Mouse (Mus musculus) thymus, postnatal 25 days (tissue): ENCODE measurements around the gene Tas2r143.

Source experiments
- DNase-seq: peaks from one replicate; pipeline ENCODE4 v3.0.0; 2022

Tas2r143 gene

DNA sequence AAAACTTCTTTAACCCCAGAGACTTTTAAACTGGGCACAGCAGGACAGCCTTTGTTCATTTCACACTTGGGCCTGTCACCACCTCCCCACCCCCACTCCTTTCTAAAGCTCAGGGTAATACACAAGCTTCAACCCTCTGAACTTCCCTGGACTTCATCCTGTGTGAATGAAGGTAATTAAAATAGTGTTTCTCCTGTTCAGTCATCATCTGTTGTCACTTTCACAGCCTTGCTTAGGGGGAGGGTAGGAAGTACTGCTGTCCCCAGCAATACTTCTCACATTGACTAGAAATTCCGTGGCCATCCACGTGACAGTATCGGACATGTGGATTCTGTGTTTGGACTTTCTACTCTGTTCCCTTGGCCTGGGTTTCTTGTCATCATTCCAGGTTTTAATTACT is 30.2 kb upstream of the Tas2r143 start:
- DNase-seq, result no peak

DNA sequence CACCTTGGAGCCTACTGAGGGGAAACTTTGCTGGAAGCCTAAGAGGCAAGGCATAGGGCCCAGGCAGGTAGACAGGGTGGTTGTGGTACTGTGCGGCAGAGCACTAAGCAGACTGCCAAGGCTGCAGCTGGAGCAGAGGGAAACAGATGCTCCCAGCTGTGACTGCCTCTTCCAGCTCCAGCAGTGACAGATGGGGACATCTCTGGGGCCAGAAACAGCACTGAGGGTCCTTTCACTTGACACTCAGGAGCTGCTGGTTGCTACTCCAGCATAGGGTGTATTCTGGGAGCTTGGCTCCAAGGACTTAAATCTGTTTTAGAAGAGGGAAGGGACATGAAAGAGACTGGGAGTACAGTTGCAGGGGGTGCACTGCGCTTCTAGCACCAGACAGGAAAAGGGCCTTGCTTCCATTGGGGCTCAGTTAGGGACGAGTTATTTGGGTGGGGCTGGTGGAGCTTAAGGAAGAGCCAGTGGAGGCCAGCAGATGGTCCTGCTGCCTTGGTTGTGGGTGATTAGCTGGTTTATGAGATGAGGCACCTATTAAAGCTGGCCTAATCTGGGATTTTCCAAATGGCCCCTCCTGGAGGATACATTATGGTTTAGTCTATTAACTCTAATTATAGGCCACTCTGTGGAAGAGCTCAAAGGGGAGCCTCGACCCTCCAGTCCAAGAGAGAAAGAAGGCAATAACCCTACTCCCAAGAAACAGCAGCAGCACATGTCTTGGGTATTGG is 29.2 kb upstream of the Tas2r143 start:
- DNase-seq, result no peak

DNA sequence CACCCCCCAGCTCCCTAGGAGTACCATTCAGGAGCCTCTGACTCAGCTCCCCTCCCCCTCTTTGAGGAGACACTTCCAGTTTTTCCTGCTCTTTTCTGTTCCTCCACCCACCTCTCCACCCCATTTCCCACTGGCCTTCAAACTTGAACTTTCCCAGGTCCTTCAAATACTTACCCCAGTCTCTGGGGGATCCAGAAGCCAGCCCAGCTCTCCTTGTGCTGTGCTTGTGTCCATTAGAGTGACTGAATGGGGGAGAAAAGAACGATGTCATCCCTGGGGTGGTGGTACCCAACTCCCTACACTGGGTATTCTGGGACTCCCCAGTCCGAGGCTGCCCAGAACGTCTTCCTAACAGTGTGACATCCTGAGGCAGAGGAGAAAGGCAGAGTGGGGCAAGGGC is 28.0 kb upstream of the Tas2r143 start:
- no peak for DNase-seq

DNA sequence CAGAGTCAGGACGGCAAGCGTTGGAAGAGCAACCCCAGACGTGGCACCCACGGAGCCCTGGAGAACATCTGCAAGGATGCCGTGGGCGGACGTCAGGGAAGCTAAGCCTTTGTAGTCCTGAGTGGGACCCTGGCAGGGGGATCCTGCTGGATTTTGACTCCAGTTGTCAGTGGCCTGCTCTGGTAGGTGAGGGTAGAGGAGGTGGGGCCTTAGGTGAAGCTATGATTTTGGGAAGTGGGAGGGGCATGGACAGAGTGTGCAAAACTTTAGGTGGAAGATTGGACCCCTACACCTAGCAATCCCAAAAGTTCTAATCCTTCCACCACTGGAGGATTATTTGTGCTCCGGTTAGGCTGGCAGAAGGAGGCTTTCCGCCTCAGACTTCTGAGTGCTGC is 27.6 kb upstream of the Tas2r143 start:
- DNase-seq, result no peak

DNA sequence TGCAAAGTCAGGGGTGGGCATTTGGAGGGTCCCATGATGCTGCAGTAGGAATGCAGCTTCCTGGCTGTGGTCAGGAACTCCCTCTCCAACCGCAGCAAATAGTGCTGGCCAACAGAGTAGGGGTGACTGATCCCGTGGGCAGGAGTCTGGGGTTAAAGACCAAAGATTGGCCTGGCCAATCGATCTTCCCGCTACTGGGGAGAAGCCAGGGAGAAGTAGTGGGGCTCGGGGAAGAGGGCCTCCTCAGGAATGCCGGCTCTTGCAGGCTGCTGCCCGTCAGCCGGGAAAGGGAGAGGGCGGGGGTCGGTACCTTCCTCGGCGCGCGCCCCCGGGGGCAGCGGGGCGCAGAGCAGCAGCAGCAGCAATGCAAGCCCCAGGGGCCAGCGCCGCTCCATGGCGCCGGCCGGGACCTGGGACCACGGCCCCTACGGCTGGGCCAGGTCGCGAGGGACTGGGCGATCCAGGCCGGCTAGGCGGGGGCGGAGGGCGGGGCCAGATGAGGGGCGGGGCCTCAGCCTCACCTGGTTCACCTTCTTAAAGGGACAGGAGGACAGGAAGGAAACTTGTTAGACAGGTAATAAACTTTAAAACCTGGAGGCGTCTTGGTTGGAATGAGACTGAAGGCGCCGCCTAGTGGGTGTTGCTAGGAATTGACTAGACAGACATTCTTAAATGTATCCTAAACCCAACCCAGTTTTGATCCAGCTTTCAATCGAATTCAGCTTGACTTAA is 27.1 kb upstream of the Tas2r143 start, which contains the start of gene Epha1:
Gene Epha1 (minus strand): TSS at position 453 of the 732 bp plus-strand sequence.
- peak; percentile 76 for DNase-seq

DNA sequence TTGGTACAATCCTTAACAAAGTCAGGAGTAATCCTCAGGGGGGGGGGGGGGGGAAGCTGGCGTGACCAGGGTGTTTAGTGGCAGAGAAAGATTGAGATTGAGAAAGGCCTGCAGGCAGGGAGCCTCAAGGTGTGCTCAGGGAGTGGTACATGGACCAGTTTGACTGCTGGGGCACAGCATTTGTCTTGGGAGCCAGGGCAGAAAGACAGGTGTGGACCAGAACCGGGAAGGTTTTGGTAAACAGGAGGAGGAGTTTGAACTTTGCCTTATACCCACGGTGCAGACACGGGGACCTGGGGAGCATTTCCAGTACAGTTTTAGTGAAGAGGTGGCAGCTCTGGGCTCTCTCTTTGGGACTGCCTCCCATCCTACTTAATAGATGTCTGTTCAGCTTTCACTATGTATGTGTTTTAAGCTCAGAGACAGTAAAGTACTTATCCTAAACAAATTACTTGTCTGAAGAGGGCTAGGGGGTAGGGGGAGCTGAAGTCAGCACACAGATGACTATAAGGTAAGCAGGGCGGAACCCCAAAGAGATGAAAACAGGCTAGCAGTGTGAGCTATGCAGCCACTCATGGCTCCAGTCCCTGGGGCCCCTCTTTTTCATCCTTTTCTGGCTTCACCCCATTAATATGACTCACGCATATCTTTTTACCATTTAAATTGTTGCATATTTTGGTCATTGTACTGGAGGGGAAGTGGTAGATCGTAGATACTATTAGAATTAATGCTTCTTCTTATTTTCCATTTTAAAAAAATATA is 26.2 kb upstream of the Tas2r143 start:
- no peak for DNase-seq

DNA sequence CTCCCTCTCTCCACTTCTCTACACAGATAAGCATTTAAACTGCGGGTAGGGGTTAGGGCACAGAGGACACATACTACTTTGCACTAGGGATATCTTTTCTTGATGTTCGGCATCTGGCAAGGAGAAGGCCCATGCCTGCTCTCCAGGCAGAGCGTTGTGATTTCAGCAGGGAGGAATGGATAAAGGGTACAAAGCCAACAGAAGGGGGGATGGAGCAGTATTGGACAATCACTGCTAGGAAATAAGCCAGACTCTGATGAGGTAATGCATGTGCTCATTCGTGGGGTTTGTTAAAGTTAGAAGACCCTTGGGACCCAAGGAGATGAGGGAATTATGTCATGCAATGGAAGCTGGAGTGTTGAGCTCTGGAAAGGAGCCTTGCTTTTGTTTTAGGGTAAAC is 25.3 kb upstream of the Tas2r143 start:
- no peak for DNase-seq

DNA sequence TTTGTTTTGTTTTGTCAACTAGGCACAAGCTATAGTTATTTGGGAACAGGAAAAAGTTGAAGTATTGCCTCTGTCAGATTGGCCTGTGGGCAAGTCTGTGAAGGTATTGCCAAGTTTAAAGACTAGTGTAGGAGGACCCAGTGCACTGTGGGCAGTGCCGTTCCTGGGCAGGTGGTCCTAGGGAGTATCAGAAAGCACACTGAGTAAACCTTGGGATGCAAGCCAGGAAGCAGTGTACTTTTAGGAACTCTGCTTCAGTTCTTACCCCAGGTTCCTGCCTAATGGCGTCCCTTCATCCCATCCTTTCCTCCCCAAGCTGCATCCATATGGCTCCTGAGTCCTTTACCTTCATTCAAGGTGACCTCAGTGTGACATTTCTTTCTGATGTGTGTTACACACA is 24.9 kb upstream of the Tas2r143 start:
- DNase-seq, result no peak

DNA sequence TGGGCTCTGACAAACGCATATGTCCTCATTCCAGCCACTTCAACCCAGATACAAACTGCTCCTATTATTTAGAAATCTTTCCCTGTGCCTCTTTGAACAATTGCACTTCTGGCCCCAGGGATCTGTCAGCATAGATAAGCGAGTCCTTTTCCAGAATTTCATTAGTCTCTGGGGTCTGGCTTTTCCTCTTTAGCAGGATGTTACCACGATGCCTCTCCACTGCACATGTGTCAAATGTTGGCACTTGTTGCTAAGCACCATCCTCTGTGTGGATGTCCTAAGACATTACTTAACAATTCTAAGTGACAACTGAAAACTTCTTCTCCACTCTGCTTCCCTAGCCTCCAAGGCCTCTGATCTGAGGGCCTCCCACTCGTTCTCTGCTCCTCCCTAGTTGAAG is 24.0 kb upstream of the Tas2r143 start:
- no peak for DNase-seq

DNA sequence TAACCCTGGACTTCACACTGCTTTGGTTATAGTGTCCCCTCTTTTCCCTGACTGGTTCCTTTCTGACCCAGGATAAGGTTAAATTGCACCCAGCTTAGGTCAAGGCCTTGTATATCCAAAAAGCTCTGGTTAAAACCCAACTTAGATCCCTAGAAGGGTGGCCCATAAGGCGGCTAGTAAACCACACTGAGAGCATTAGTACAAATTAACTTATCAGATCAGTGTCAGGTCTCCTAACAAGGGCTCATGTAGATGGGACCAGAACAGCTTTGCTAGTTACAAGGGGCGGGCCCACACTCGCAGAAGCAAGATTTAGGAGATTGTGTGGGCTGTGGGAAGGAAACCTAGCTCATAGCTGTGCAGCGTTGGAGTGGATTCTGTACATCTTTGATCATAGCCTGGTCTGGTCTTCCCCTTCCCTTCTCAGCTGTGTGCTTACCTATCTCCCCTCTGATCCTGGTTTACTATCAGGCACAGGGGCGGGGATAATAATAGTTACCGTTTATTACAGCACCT is 23.5 kb upstream of the Tas2r143 start:
- DNase-seq, result no peak

DNA sequence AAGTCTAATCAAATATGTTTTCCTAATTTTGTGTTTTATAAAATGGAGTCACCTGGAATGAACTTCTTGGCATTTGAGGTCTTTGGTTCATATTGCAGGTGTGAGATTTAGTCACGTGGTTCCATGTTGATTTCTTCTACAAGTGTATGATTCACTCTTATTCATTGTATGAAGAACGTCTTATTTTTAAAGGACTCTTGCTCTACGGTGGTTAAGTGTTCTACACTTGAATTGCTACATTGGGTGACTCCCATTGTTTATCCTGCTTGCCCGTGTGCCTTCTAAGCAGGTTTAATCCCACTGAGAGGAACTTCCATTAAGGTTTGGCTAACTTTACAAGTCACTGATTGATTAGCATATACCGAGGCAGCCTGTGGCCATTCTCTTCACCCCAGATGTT is 22.8 kb upstream of the Tas2r143 start:
- no peak for DNase-seq

DNA sequence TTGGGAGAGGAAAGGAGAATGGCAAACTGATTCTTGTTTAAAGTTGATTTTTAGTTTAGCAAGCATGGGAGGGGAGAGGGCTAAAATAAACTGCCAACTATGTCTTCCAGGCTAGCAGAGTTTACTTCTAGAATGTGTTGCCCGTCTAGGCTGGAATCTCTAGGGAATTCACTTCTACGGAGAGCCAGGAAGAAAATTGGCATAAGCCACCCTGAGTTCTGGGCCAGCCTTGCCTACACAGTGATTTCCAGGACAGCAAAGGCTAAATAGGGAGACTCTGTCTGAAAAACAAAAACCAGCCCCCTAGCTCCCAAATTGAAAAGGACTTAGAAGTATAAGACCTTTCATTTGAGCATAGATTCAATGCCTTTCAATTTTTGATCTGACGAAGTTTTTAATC is 20.5 kb upstream of the Tas2r143 start:
- no peak for DNase-seq

DNA sequence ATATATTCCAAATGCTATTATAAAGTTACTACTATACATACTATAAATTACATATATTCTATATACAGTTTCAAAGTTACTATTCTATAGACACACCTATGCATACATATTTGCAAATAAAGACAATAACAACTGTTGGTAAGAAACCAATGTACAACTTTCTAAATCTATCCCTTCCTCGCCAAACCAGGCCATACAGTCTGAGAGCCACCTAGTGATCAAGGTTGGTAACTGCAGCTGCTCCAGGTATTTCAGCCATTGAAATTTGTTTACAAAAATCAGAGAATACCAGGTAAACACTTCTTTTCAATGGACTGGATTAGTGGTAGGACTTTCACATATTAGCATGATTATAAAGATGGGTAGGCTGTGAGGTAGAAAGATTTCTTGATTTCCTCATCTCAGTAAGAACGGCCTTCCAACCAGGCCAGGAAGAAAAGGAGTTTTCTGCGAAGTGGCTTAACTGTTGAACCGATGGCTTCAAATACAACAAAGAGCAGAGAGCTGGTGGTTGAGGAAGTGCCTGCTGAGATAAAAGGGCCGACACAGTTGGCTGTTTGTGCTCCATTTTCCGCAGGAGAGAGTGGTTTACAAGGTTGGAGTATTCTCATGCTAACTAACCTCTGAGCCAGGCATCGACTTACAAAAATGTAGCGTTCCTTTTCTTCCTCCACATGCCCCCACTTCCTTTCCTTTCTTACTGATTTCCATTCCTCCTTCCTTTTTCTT is 19.5 kb upstream of the Tas2r143 start:
- DNase-seq, result peak; percentile 57

DNA sequence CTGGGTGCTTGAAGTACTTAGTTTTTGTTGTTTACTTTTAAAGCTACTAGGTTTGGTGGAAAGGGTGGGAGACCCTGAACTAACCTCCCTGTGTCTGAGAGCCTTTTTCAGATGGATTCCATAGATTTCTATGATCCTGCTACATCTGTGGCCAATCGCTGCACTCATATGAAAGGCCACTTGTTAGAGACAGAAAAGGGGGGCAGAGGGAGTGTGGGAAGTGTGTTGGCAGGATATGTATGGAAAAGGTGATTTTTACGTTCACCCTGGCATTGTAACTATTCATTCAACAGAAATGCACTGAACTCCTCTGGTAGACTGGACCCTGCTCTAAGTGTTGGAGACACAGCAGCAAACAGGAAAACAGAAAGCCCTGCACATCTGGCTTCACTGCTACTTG is 18.8 kb upstream of the Tas2r143 start:
- DNase-seq, result no peak

DNA sequence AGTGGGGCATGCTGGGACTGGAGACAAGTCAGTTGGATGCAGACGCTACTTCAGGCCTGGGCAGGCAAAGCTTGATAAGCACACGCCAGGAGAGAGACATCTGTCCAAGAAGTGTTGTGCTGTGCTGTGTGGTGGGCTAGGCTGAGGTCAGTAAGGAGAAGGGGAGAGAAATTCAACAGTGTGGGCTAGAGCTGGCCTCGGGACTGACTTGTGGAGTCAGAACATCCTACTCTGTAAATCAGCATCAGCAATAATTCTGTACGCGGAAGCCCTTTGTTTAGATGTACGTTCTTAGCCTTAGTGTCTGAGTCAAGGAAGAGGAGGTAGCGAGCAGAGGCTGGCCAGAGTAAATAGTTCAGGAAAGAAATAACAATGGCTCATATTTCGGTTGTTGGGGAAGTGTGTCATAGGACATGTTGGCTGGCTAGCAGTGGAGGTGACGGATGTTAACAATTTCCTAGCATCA is 18.1 kb upstream of the Tas2r143 start:
- DNase-seq, result no peak

DNA sequence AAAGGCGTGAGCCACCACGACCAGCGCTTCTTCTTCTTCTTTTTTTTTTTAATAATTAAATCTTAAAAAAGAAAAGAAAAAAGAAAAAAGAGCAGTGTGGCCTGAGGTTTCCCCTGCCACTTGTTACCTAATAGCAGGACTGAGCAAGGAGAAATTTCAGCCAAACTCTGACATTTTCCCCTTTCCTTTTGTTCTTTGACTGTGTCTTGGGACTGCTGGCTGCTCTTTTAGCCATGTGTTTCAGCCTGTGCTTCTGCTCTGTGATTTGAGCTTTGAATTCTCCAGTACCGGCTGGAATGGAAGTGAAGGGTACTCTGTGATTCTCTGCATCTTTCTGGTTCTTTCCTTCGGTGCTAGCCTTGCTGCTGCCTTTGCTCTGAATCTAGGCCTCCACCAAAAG is 16.7 kb upstream of the Tas2r143 start:
- no peak for DNase-seq

DNA sequence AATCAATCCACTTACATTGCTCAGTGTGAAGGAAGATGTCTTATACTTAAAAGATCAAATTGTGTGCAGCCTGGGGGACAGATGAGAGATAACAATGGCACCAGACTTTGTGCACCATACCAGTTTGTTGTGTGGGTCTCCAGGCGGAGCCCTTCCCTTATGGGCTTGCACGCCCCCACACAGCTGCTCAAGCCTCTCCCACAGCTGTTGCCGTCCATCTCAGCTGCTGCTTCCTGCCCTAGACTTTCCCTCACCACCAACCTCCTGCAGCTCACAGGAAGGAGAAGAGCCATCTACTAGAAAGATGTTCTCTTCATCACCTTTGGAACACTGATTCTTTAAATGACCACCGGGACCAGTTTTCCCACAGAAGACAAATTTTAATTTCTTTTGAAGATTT is 14.4 kb upstream of the Tas2r143 start:
- peak; percentile 54 for DNase-seq

DNA sequence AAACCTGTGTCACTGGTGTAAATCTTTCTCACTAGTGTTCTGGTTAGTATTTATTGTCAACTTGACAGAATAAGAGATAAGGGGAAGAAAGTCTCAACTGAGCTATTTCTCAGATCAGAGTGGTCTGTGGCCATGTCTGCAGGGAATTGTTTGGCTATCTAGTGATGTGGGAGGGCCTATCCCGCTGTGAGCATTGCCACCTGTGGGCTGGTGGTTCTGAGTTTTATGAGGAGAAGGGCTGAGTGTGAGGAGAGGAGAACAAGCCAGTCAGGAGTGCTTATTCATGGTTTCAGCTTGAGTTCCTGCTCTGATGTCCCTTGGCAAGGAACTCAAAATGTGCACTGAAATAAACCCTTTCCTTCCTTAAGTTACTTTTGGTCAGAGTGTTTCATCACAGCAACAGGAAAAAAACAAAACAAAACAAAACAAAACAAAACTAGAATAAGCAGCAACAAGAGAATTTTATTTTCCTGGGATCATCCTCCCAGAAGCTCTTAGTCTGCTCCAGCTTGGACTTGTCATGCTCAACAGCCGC is 8.2 kb upstream of the Tas2r143 start:
- DNase-seq, result no peak

DNA sequence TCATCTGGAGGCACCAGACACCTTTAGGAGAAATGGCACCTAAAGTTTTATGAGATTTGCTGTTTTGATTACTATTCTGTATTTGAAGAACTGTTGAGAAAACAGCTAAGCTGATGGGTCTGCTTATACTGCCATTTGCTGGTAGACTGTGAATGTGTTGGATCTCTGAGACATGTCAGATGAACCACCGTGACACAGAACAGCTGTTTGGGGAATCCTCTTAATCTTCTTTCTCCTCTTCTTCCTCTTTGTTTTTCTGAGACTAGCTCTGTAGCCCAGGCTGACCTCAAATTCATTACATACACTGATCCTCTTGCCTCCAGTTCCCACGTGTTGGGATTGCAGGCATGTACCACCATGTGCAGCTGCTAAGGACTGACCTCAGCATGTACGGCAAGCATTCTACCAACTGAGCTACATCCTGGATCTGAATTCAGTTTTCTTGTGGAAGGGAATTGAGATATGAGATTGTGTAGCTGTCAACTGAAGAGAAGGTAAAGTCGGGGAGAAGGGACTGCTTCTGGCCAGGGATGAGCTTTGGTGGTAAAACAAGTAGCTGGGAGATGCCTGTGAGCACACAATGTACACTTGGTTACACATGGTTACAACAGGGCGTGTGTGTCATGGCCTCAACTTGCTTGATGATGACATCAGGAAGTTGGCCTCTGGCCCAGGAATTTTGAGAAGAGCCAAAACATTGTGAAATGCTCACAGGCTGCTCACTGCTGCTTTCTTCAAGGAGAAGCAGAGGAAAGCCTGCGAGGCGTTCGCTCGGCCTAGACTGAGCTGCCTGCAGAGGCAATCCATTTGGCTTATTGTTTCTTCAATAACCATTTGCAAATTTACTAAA is 3.9 kb upstream of the Tas2r143 start:
- no peak for DNase-seq

DNA sequence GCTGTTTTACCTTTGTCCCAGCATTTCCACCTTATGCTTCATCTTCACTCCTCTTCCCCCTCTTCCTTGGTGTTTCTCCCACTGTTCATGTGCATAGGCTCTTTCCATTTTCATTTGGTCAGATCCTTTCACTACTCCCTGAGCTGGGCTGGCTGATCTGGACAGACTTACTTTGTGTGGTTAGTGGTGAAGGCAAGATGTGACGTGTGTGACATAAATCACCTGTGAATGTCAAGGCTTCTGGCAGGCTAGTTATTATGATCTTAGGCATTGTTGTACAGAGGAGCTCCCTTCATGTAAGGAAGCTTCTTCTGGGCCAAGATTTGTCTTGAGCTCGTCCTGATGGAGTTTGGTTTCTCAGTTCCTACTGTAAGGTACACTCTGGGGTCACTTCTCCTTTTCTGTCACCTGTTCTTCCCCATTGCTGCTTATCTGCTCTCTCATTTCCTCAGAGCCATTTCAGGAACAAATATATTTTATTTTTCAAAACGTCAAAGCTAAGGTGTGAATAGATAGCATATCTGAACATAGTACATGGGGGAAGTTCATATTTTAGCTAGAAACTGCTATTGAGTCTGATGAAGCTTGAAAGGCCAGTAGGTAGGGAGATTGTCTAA is 2.9 kb upstream of the Tas2r143 start:
- no peak for DNase-seq

DNA sequence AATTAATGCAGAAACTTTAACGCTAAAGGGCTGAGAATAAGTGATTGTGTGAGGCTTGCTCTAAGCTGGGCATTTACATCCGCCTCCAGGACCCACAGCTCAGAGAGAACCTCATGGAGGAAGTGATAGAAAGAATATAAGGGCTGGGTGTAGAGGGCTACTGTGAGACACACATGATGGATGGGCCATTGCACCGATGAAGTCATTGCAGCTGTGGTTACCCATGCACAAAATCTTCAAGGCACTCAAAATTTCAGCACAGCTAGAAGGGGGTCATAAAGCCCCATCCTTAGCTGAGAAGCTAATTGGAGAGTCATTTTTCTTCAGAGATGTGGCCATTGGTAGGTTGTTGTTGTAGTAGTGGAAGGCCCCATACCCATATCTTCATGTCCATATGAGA is 1.8 kb upstream of the Tas2r143 start:
- no peak for DNase-seq
